Mouse (Mus musculus): Measurements from ENCODE around the gene Commd8. TPM values are rescaled to one million over a fixed set of nuclear protein-coding genes. Genes with fewer than 3 reads are reported as not detected.
A peak's percentile ranks its signal among the peaks of the same experiment; 100 is the strongest.

Commd8 gene
- polyA plus RNA-seq (2015; fragmentation: Nextera tagmentation; extraction: Ambion mirVana) = 159 and 167 TPM in 2 replicates

- peak; percentile 97 for DNase-seq (ENCODE audit: low spot score)
These were observed at the start of gene Commd8 for GRCm38 (mm10) chr5:72167594-72168284. TSS of gene Commd8 (minus strand) at chr5:72168189.

- no peak for DNase-seq (ENCODE audit: low spot score)
These were observed 43.8 kb upstream of the Commd8 start for GRCm38 (mm10) chr5:72211741-72212140.

GRCm38 (mm10) chr5:72210812-72211139, 42.8 kb upstream of the Commd8 start:
- no peak for DNase-seq (ENCODE audit: low spot score)

- no peak for DNase-seq (ENCODE audit: low spot score)
These were observed 42.3 kb upstream of the Commd8 start for GRCm38 (mm10) chr5:72210123-72210811.

DNA sequence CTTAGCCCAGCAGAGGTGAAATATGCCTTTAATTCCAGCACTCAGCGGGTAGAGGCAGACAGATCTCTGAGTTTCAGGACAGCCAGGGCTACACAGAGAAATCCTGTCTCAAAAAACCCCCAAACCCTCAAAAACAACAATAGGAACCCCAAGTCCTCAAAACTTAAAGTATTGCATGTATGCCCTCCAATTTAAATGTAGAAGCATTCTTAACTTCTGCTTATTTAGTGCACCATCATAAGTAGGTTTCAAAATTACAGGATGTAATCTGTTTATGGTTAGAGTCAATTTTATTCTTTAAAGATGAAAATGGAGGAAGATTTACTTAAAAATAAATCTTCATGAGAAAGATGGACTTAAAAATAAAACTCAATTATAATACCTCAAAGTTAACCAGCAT, 40.5 kb upstream of the Commd8 start:
- no peak for DNase-seq (ENCODE audit: low spot score)

DNA sequence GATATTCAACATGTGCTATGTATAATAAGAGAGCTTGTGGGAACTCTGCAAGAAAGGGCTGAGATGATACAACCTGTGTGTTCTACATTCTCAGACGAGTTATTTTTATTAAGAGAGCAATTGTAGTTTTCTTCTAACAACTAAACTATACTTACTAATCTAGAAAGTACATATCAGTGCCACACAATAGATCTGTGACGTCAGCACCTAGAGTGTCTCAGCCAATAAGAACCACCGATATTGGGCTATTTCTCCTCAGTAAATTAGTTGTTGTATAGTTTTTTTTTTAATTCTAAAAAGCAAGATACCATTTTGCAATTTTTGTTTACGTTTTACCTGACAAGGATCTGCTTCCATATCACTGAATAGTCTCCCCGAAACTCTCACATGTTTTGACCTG, 37.3 kb upstream of the Commd8 start:
- DNase-seq (ENCODE audit: low spot score) = no peak

DNA sequence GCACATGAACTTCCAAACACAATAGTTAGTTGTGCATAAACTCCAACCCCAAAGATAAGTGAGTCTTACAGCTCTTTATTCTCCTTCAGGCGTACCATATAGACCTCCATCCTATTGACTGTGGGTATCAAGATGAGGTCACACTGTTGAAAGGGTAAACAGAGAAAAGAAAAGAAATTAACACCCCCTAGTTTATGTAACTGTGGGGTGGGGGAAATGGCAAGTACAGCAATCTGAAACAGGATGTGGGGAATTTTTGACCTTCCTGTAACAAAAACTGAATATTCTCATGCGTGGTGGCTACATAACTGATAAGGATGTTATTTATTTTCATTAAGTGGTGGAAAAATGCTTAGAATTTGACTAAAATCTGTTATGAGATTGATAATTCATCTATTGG, 36.5 kb upstream of the Commd8 start:
- no peak for DNase-seq (ENCODE audit: low spot score)

GRCm38 (mm10) chr5:72203734-72204073, 35.7 kb upstream of the Commd8 start:
- no peak for DNase-seq (ENCODE audit: low spot score)

- peak; percentile 85 for DNase-seq (ENCODE audit: low spot score)
These were observed 35.2 kb upstream of the Commd8 start for GRCm38 (mm10) chr5:72203028-72203733.

DNA sequence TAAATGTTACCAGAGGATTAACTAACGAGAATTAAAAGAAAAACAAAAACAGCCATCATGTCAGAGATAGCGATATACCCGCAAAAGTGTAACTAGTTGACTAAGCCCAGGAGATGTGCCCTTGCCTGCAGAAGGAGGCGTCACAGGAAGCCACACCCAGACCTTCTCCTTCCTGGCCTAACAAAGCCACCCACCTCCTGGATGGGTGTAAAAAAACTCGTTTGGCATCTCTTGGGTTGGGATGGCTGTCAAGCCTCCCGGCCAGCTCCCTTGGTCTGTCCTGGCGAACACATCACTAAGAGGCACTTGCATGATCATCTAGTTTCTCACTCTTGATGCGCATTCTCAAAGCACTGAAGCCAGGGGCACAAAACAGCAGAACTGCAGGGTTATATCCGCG, 34.0 kb upstream of the Commd8 start:
- DNase-seq (ENCODE audit: low spot score) = no peak

DNA sequence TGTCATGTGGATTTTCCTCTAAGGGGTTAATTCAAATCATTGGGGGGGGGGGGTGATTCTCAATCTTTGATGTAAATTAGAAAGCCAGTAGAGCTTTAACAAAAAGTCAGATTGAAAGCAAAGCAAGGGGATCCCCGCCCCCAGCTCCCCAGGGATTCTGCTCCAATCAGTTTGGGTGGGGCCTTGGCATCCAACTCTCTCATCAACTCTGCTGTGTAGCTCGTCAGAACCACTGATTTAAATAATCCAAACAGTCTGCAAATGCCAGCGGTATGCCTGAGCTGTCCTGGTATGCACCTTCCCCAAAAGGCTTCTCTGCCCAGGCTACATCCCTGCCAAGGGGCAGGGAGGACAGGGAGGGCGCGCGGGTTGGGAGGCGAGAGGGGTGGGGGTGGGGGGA, 33.6 kb upstream of the Commd8 start:
- DNase-seq (ENCODE audit: low spot score) = no peak

DNA sequence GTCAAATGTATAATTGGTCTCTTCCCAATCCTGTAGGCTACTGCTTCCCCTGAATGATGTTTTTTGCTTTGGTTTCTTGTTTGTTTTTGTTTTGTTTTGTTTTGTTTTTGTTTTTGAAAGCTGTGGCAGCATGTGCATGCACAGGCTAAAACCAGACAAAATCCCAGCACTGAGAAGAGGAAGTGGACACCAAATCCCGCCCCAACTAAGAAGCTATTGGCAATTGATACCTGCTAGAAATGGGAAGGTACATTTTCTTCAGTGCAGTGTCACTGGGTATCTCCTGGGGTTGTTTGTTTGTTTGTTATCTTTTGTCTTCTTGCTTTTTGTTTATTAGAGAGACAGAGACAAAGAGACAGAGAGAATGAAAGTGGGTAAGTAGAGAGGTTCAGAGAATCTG, 27.5 kb upstream of the Commd8 start:
- no peak for DNase-seq (ENCODE audit: low spot score)

- no peak for DNase-seq (ENCODE audit: low spot score)
These were observed 23.9 kb upstream of the Commd8 start for GRCm38 (mm10) chr5:72191932-72192331.

DNA sequence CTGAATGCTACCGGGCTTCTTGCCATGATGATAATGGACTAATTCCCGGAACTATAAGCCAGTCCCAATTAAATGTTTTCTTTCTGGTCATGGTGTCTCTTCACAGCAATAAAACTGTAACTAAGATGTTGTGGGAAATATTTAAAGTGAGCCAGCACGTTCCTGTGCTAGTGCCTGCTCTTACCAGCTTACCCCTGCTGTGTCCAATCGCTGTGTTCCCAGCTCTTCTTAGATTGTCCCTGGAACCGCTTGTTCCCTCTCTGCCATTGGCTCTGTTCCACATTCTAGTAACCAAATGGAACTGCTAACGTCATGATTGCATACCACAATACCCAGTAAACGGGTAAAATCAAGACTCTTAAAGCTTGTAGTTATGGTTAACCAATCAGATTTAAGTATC, 23.2 kb upstream of the Commd8 start:
- DNase-seq (ENCODE audit: low spot score) = no peak

GRCm38 (mm10) chr5:72184437-72185100, 16.6 kb upstream of the Commd8 start:
- no peak for DNase-seq (ENCODE audit: low spot score)

GRCm38 (mm10) chr5:72183929-72184328, 15.9 kb upstream of the Commd8 start:
- DNase-seq (ENCODE audit: low spot score) = no peak

DNA sequence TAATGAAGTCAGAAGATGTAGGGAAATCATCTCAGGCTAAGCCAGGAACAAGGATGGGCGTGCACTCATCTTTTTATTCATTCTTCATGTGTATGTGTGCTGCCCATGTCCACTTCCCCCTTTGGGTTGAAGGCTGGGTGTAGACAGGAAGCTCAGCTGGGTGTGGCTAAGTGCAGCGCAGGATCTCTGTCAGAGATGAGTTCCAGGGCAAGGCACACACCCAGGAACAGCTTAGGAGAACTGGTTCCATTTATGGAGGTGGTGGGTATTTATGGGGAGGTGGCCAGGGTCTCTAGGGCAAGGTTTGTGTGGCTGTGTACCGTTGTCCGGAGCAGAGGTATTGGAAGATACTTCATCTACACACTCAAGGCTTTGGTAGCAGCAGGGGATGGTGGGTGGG, 14.8 kb upstream of the Commd8 start:
- DNase-seq (ENCODE audit: low spot score) = peak; percentile 31

- DNase-seq (ENCODE audit: low spot score) = no peak
These were observed 13.2 kb upstream of the Commd8 start for GRCm38 (mm10) chr5:72181194-72181593.

GRCm38 (mm10) chr5:72175530-72175929, 7.5 kb upstream of the Commd8 start:
- no peak for DNase-seq (ENCODE audit: low spot score)

- DNase-seq (ENCODE audit: low spot score) = no peak
These were observed 7.1 kb upstream of the Commd8 start for GRCm38 (mm10) chr5:72175050-72175449.

- DNase-seq (ENCODE audit: low spot score) = no peak
These were observed 5.5 kb upstream of the Commd8 start for GRCm38 (mm10) chr5:72173521-72173920.

GRCm38 (mm10) chr5:72172675-72173074, 4.7 kb upstream of the Commd8 start:
- DNase-seq (ENCODE audit: low spot score) = peak; percentile 25

All from thymus, postnatal 0 days (tissue).